Mouse (Mus musculus) kidney, postnatal 0 days (tissue): ENCODE data around the gene Sphk2. TPM values are rescaled to one million over a fixed set of nuclear protein-coding genes. Genes with fewer than 3 reads are reported as not detected.

ENCODE experiments used
- ATAC-seq: fragments of 200-750 bp; cut with Nextera tagmentation; replicated peaks from 2 replicates; pipeline ENCODE4 v1.8.0; 2017; ENCODE audit warnings: low read depth, moderate number of reproducible peaks, moderate TSS enrichment, moderate library complexity; ENCODE audit not compliant: low FRiP score
- DNase-seq: peaks from one replicate; pipeline ENCODE4 v3.0.0-alpha.2; 2016; ENCODE audit warnings: low spot score
- H3K27ac ChIP-seq: fragments of 300-500 bp; sonication (generic); 2 replicates; pipeline ENCODE4 v1.5.1; 2014; ENCODE audit warnings: mild to moderate bottlenecking
- H3K27me3 ChIP-seq: fragments of 300-500 bp; sonication (generic); 2 replicates; pipeline ENCODE4 v1.6.1; 2014; ENCODE audit warnings: low read length, mixed read lengths; ENCODE audit not compliant: insufficient read depth
- H3K36me3 ChIP-seq: fragments of 300-500 bp; sonication (generic); 2 replicates; pipeline ENCODE4 v1.6.1; 2014; ENCODE audit warnings: low read length, mixed read lengths; ENCODE audit not compliant: insufficient read depth
- H3K4me1 ChIP-seq: fragments of 300-500 bp; sonication (generic); replicated peaks from 2 replicates; pipeline ENCODE4 v1.6.1; 2014; ENCODE audit warnings: antibody characterized with exemption, low read length, mixed read lengths; ENCODE audit not compliant: insufficient read depth
- H3K4me2 ChIP-seq: fragments of 300-500 bp; sonication (generic); 2 replicates; pipeline ENCODE4 v1.6.1; 2014; ENCODE audit warnings: mild to moderate bottlenecking, low read length, moderate library complexity, mixed read lengths
- H3K4me3 ChIP-seq: fragments of 300-500 bp; sonication (generic); replicated peaks from 2 replicates; pipeline ENCODE4 v1.5.1; 2014; ENCODE audit warnings: low read depth, low read length
- H3K9ac ChIP-seq: fragments of 300-500 bp; sonication (generic); 2 replicates; pipeline ENCODE4 v1.6.1; 2014; ENCODE audit warnings: low read depth, low read length
- H3K9me3 ChIP-seq: fragments of 300-500 bp; sonication (generic); replicated peaks from 2 replicates; pipeline ENCODE4 v1.6.1; 2016; ENCODE audit warnings: low read length, inconsistent platforms, mixed read lengths
- CTCF ChIP-seq: IDR thresholded peaks from 2 replicates; pipeline ENCODE4 v1.5.1; 2016; ENCODE audit warnings: antibody characterized with exemption, low read depth, mild to moderate bottlenecking, moderate library complexity
- WGBS: fragments of 180-500 bp; shearing (Covaris S2); extraction: QIAGEN DNeasy Blood & Tissue Kit; methylation state at CpG from one replicate; pipeline ENCODE4 v1.1.7; 2014; 5-methylcytosine and 5-hydroxymethylcytosine counted together
- polyA plus RNA-seq: library from polyadenylated mRNA; unstranded; fragments of >200 nt; fragmentation: Nextera tagmentation; extraction: Ambion mirVana; gene quantifications from 2 replicates; pipeline ENCODE4 v1.2.1, GENCODE M21; 2015

Sphk2 gene
- polyA plus RNA-seq, 1 experiment from 2014 or later: 20.8 TPM

- H3K9ac ChIP-seq: no peak within 1 kb of the TSS
- 0 out of 2 replicates have a peak, but pooled peaks cover 3% of the 10 kb centered on the region for H3K4me1 ChIP-seq
- H3K27me3 ChIP-seq: peaks cover 5% of the 10 kb centered on the region; the same call in 1 of the 2 replicates
- no peak within 1 kb of the TSS for H3K4me2 ChIP-seq
- no peak within 1 kb of the TSS for H3K27ac ChIP-seq
- 92% methylated on average over 50 of the region's 50 CpGs for WGBS
- H3K36me3 ChIP-seq: no peaks in the 10 kb centered on the region
- TF ChIP-seq CTCF: no peak
- ATAC-seq (no peak), DNase-seq (no peak)
- no peak within 1 kb of the TSS for H3K4me3 ChIP-seq
- H3K9me3 ChIP-seq: no peaks in the 10 kb centered on the region
These were observed 23.7 kb downstream of the Sphk2 start, which contains the start of gene Sec1 for GRCm38 (mm10) chr7:45693921-45694591. TSS of gene Sec1 (minus strand) at chr7:45694402.

GRCm38 (mm10) chr7:45692364-45692763, 25.4 kb downstream of the Sphk2 start:
- no peak overlapping the region for H3K27ac ChIP-seq
- no peak overlapping the region for H3K9ac ChIP-seq
- no peaks in the 10 kb centered on the region for H3K9me3 ChIP-seq
- 0 out of 2 replicates have a peak, but pooled peaks cover 3% of the 10 kb centered on the region for H3K4me1 ChIP-seq
- ATAC-seq (no peak), DNase-seq (no peak)
- no peaks in the 10 kb centered on the region for H3K36me3 ChIP-seq
- H3K4me2 ChIP-seq: no peak overlapping the region
- WGBS: 62% methylated on average over 2 of the region's 2 CpGs
- H3K27me3 ChIP-seq: no peaks in the 10 kb centered on the region
- no peak overlapping the region for H3K4me3 ChIP-seq
- no peak for TF ChIP-seq CTCF

- ATAC-seq: no peak
- H3K4me3 ChIP-seq: no peak overlapping the region
- 0 out of 2 replicates have a peak, but pooled peaks cover 8% of the 10 kb centered on the region for H3K4me1 ChIP-seq
- H3K36me3 ChIP-seq: no peaks in the 10 kb centered on the region
- H3K9ac ChIP-seq: 0 out of 2 replicates have a peak overlapping the region, but pooled peaks have one; percentile 20
- no peak overlapping the region for H3K27ac ChIP-seq
- H3K27me3 ChIP-seq: no peaks in the 10 kb centered on the region
- no peak for DNase-seq
- H3K9me3 ChIP-seq: no peaks in the 10 kb centered on the region
- WGBS: 29% methylated on average over 11 of the region's 11 CpGs
- H3K4me2 ChIP-seq: no peak overlapping the region
- no peak for TF ChIP-seq CTCF
These were observed 28.0 kb downstream of the Sphk2 start for GRCm38 (mm10) chr7:45689800-45690199.

DNA sequence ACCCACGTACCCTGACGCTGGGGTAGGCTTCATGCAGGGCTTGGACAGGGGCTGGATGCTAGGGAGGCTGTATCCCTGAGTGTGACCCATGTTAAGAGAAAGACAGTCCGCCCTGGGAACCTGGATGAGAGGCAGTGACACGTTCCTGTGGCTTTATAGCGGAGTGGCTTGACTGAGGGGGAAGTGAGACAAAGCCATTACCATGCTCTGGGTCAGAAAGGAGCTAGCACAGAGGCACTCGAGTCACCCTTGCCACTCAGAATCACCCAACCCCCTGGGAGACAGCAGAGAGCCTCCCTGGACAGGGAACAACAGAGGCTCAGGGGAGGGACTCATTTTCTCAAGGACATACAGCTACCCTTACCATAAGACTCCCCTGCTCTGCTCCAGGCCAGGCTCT, 28.7 kb downstream of the Sphk2 start:
- Histone ChIP-seq H3K4me2 (no peak overlapping the region), H3K27ac (no peak overlapping the region), H3K9ac (no peak overlapping the region), H3K4me3 (no peak overlapping the region), H3K27me3 (no peaks in the 10 kb centered on the region), H3K4me1 (0 out of 2 replicates have a peak, but pooled peaks cover 8% of the 10 kb centered on the region), H3K36me3 (no peaks in the 10 kb centered on the region), H3K9me3 (no peaks in the 10 kb centered on the region)
- 44% methylated on average over 6 of the region's 6 CpGs for WGBS
- no peak for TF ChIP-seq CTCF
- no peak for ATAC-seq
- no peak for DNase-seq

GRCm38 (mm10) chr7:45686841-45687240, 31.0 kb downstream of the Sphk2 start:
- WGBS: 68% methylated on average over 3 of the region's 3 CpGs
- TF ChIP-seq CTCF: no peak
- DNase-seq (no peak), ATAC-seq (no peak)
- H3K36me3 ChIP-seq: no peaks in the 10 kb centered on the region
- no peaks in the 10 kb centered on the region for H3K27me3 ChIP-seq
- H3K4me1 ChIP-seq: peaks cover 16% of the 10 kb centered on the region
- no peak overlapping the region for H3K9ac ChIP-seq
- H3K4me3 ChIP-seq: no peak overlapping the region
- no peak overlapping the region for H3K4me2 ChIP-seq
- no peaks in the 10 kb centered on the region for H3K9me3 ChIP-seq
- H3K27ac ChIP-seq: no peak overlapping the region

GRCm38 (mm10) chr7:45685811-45686210, 32.0 kb downstream of the Sphk2 start:
- no peak overlapping the region for H3K4me3 ChIP-seq
- H3K9me3 ChIP-seq: no peaks in the 10 kb centered on the region
- H3K27me3 ChIP-seq: no peaks in the 10 kb centered on the region
- no peak for ATAC-seq
- H3K4me2 ChIP-seq: no peak overlapping the region
- WGBS: 50% methylated on average over 10 of the region's 10 CpGs
- H3K9ac ChIP-seq: no peak overlapping the region
- DNase-seq: no peak
- TF ChIP-seq CTCF: no peak
- peaks cover 16% of the 10 kb centered on the region for H3K4me1 ChIP-seq
- H3K36me3 ChIP-seq: no peaks in the 10 kb centered on the region
- no peak overlapping the region for H3K27ac ChIP-seq
